Mouse (Mus musculus): ENCODE measurements at regions not wholly inside any gene's neighbourhood (a gene's known extent, or its start where the extent isn't known, plus 50 kb on each side); places are given as distances from the start of the nearest gene placed in this dataset.
A peak's percentile ranks its signal among the peaks of the same experiment; 100 is the strongest.

DNA sequence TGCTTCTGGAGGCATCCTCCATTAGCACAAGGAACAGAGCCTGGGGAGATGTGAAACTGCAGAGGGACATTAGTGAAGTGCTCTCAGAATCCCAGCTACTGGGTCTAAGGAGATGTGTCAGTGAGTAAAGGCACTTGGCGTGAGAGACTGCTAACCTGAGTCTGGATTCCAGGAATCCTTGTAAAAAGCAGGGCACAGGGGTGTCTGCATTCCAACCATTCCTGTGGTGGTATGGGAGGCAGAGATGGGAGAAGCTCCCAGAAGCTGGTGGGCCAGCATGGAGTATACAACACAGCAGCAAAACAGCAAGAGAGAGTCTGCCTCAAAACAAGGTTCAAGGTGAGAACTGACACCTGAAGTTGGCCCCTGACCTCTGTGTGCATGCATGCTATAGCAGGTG lies 118.9 kb downstream of the Mid1ip1 start:
- H3K4me3 ChIP-seq (ENCODE audit: low read depth, low read length), result no peak overlapping the region
- H3K4me1 ChIP-seq (ENCODE audit: insufficient read depth), result no peaks in the 10 kb centered on the region
- H3K4me2 ChIP-seq, result no peak overlapping the region
- H3K9me3 ChIP-seq (ENCODE audit: low read depth, low read length), result no peaks in the 10 kb centered on the region
- H3K36me3 ChIP-seq (ENCODE audit: insufficient read depth), result no peaks in the 10 kb centered on the region
- H3K27me3 ChIP-seq (ENCODE audit: insufficient read depth, low read length), result no peaks in the 10 kb centered on the region
- WGBS, result 73% methylated on average over 1 of the region's 1 CpGs
- no peak overlapping the region for H3K9ac ChIP-seq
- TF ChIP-seq CTCF (IDR thresholded peaks at IDR 0.05; ENCODE audit: low read depth), result no peak
- no peak overlapping the region for H3K27ac ChIP-seq (ENCODE audit: low read depth)
- ATAC-seq (ENCODE audit: insufficient read depth) (peak; percentile 28; the same call in 1 of the 2 replicates), DNase-seq (peak; percentile 6)

DNA sequence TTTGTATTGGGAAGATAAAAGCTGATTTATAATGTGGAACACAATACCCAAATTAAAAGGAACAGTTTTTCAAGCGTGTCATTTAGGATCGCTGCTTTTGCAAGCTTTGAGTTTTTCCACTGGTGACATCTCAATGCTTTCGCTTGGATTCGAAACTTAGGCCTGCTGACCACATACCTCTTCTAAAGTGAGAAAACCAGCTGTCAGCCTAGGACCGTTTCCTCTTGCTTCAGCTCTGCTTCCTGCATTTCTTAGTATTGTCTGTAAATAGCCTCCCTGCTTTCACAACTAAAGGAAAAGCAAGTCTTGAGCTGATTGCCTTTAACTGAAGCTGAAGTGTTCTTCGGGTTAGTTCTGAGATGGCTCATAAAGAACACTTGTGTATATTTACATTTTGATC lies 142.3 kb downstream of the Mid1ip1 start:
- DNase-seq (peak; percentile 34), ATAC-seq (ENCODE audit: insufficient read depth) (no peak)
- H3K27ac ChIP-seq (ENCODE audit: low read depth), result no peak overlapping the region

GRCm38 (mm10) chrX:10857668-10858067 lies 142.9 kb downstream of the Mid1ip1 start:
- Histone ChIP-seq H3K4me2 (no peak overlapping the region), H3K4me1 (ENCODE audit: insufficient read depth) (no peaks in the 10 kb centered on the region), H3K27ac (ENCODE audit: low read depth) (no peak overlapping the region), H3K27me3 (ENCODE audit: insufficient read depth, low read length) (no peaks in the 10 kb centered on the region), H3K9ac (no peak overlapping the region), H3K36me3 (ENCODE audit: insufficient read depth) (no peaks in the 10 kb centered on the region), H3K9me3 (ENCODE audit: low read depth, low read length) (no peaks in the 10 kb centered on the region), H3K4me3 (ENCODE audit: low read depth, low read length) (no peak overlapping the region)
- TF ChIP-seq CTCF (IDR thresholded peaks at IDR 0.05; ENCODE audit: low read depth), result no peak
- ATAC-seq (ENCODE audit: insufficient read depth), result no peak
- DNase-seq, result peak; percentile 1
- whole genome bisulfite sequencing, result 50% methylated on average over 3 of the region's 3 CpGs

More for the DNA sequence above, 142.3 kb downstream of the Mid1ip1 start:
- H3K4me3 ChIP-seq (ENCODE audit: low read depth, low read length), result no peak overlapping the region
- H3K9ac ChIP-seq, result no peak overlapping the region
- no peaks in the 10 kb centered on the region for H3K36me3 ChIP-seq (ENCODE audit: insufficient read depth)
- H3K4me1 ChIP-seq (ENCODE audit: insufficient read depth), result no peaks in the 10 kb centered on the region
- 53% methylated on average over 6 of the region's 6 CpGs for WGBS
- TF ChIP-seq CTCF (IDR thresholded peaks at IDR 0.05; ENCODE audit: low read depth), result no peak
- H3K27me3 ChIP-seq (ENCODE audit: insufficient read depth, low read length), result no peaks in the 10 kb centered on the region
- no peaks in the 10 kb centered on the region for H3K9me3 ChIP-seq (ENCODE audit: low read depth, low read length)
- H3K4me2 ChIP-seq, result no peak overlapping the region

DNA sequence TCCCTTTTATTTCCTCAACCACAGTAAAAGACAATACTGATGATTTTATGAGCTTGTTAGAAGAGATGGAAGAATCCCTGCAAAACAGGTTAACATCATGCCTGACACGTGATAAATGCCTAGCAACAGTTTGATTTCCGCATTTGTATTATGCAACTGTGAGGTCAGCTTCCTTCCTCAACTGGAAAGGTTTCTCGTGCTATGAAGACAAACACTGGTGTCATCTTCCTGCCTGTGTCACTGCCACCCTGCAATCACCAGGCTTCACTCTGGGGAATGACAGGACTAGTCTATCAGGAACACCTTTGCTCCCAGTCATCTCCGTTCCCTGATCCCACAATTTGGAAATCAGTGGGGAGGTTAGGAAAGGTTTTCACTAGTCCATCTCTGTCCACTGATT lies 156.8 kb downstream of the Mid1ip1 start:
- Histone ChIP-seq H3K36me3 (ENCODE audit: insufficient read depth) (no peaks in the 10 kb centered on the region), H3K27ac (ENCODE audit: low read depth) (no peak overlapping the region), H3K27me3 (ENCODE audit: insufficient read depth, low read length) (no peaks in the 10 kb centered on the region), H3K9ac (no peak overlapping the region), H3K4me1 (ENCODE audit: insufficient read depth) (no peaks in the 10 kb centered on the region), H3K4me2 (no peak overlapping the region), H3K4me3 (ENCODE audit: low read depth, low read length) (no peak overlapping the region), H3K9me3 (ENCODE audit: low read depth, low read length) (no peaks in the 10 kb centered on the region)
- ATAC-seq (ENCODE audit: insufficient read depth) (no peak), DNase-seq (peak; percentile 23)
- TF ChIP-seq CTCF (IDR thresholded peaks at IDR 0.05; ENCODE audit: low read depth), result no peak
- WGBS, result 41% methylated on average over 4 of the region's 4 CpGs

DNA sequence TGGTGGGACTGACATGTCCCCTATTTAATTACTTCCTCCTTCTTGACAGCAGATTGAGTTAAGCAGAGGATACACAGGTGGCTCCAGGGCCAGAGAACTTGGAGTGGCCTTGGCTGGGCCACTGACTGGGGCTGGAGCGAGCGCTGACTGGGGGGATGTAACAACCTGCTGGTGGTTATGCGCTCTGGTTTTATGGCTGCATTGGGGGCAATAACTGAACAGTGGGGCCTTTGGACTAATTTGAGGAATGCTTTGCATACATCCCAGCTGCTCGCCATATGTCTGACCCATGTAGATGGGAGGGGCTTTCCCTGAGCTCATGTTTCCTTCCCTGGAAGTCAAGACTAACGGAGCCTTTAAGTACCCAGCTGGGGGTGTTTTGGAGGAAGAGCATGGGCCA lies 163.0 kb downstream of the Mid1ip1 start:
- H3K4me2 ChIP-seq, result no peak overlapping the region

DNA sequence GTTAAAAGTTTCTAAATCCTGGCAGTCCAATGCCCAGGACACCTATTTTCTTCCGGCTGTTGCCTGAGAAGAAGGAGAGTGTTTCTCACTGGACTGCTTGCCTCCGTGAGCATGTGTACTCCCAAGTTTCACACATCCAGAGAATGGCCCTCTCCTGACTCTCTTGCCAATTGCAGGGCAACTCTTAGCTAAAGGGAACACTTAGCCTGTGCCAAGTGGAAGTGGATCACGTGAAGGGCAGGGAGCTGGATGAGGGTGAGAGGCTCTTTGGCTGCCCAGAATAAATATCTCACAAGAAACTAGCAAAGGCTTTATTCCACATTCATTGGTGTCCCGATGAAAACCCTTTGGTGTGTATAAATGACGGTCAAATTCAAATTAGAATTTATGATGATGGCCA lies 164.1 kb downstream of the Mid1ip1 start:
- no peak for ATAC-seq (ENCODE audit: insufficient read depth)
- TF ChIP-seq CTCF (IDR thresholded peaks at IDR 0.05; ENCODE audit: low read depth), result no peak

More for the DNA sequence above, 163.0 kb downstream of the Mid1ip1 start:
- Histone ChIP-seq H3K27ac (ENCODE audit: low read depth) (no peak overlapping the region), H3K36me3 (ENCODE audit: insufficient read depth) (no peaks in the 10 kb centered on the region), H3K9me3 (ENCODE audit: low read depth, low read length) (no peaks in the 10 kb centered on the region), H3K4me1 (ENCODE audit: insufficient read depth) (no peaks in the 10 kb centered on the region), H3K4me3 (ENCODE audit: low read depth, low read length) (no peak overlapping the region), H3K9ac (no peak overlapping the region), H3K27me3 (ENCODE audit: insufficient read depth, low read length) (no peaks in the 10 kb centered on the region)
- 67% methylated on average over 5 of the region's 5 CpGs for WGBS
- no peak for TF ChIP-seq CTCF (IDR thresholded peaks at IDR 0.05; ENCODE audit: low read depth)
- DNase-seq, result no peak
- no peak for ATAC-seq (ENCODE audit: insufficient read depth)

DNA sequence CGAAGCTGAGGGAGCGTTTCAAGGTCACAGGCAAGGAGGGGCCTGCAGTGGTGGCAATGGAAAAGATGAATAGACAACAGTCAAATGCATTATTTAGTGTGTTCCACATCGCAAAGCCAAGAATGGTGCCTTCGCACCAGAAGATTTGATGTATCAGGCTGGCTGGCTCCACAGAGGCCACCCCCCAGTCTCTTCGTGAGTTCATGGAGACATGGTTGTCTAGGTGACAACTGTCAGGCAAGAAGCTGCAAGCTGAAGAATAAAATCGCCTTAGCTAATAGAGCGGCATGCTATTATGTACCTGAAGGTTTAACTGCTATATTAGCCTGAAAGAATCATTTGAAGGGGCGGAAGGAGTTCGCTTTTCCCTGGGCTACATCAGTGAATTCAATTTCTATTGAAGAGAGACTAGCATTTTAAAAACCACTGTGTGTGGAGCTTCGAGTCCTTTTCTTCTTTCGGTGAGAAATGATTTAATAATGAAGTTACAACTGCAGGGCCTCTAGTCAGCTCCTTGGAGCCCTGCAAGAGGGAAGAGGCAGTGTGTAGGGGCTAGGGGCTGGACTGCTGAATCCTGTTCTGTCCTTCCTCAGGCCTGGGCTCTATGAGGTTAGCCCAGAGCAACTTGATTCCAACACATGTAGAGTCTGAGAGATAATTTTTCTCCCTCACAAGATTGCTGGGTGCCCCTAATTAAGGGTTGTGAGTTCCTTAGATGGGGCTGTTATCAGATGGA lies 169.1 kb downstream of the Mid1ip1 start:
- Histone ChIP-seq H3K9me3 (ENCODE audit: low read depth, low read length) (no peaks in the 10 kb centered on the region), H3K4me3 (ENCODE audit: low read depth, low read length) (no peak overlapping the region), H3K4me1 (ENCODE audit: insufficient read depth) (no peaks in the 10 kb centered on the region), H3K4me2 (no peak overlapping the region), H3K36me3 (ENCODE audit: insufficient read depth) (no peaks in the 10 kb centered on the region), H3K27ac (ENCODE audit: low read depth) (no peak overlapping the region), H3K27me3 (ENCODE audit: insufficient read depth, low read length) (no peaks in the 10 kb centered on the region), H3K9ac (no peak overlapping the region)
- no peak for TF ChIP-seq CTCF (IDR thresholded peaks at IDR 0.05; ENCODE audit: low read depth)
- DNase-seq (no peak), ATAC-seq (ENCODE audit: insufficient read depth) (no peak)
- WGBS, result 67% methylated on average over 11 of the region's 11 CpGs

More for the DNA sequence above, 164.1 kb downstream of the Mid1ip1 start:
- no peaks in the 10 kb centered on the region for H3K4me1 ChIP-seq (ENCODE audit: insufficient read depth)
- no peak overlapping the region for H3K4me3 ChIP-seq (ENCODE audit: low read depth, low read length)
- no peaks in the 10 kb centered on the region for H3K36me3 ChIP-seq (ENCODE audit: insufficient read depth)
- no peak overlapping the region for H3K9ac ChIP-seq
- no peak overlapping the region for H3K4me2 ChIP-seq
- DNase-seq, result no peak
- H3K27me3 ChIP-seq (ENCODE audit: insufficient read depth, low read length), result no peaks in the 10 kb centered on the region
- no peaks in the 10 kb centered on the region for H3K9me3 ChIP-seq (ENCODE audit: low read depth, low read length)
- H3K27ac ChIP-seq (ENCODE audit: low read depth), result no peak overlapping the region
- 75% methylated on average over 5 of the region's 5 CpGs for WGBS

Measured in lung, embryonic 14.5 days (tissue).